Mouse (Mus musculus) kidney, postnatal 36 days (tissue): ENCODE results near the gene Lamb1.

Experiments used
- DNase-seq, 2 experiments: peaks; one replicate each; pipeline ENCODE4 v3.0.0; 2021 to 2022; ENCODE audit warnings: mixed read lengths in 2 of 2

Lamb1 gene

DNA sequence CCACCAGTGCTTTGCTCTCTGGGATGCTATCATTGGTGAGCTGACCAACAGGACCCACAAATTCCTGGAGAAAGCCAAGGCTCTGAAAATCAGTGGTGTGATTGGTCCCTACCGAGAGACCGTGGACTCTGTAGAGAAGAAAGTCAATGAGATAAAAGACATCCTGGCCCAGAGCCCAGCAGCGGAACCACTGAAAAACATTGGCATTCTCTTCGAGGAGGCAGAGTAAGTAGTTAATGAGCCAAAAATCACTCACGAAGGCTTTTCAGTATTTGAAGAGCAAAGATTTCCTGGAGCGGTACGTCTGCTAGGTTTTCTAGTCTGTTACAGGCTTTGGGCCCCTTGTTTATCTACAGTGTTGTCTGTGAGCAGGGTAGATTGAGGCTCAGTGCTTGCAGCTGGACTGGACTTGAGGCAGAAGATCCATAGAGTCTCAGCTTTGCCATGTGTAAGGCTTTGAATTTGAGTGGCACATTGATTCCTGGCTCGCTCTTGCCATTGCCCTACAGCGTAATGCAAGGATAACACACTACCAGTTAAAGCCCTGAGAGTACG lies 53.5 kb downstream of the Lamb1 start:
- DNase-seq: peak in 1 of 2 experiments; percentile 31

DNA sequence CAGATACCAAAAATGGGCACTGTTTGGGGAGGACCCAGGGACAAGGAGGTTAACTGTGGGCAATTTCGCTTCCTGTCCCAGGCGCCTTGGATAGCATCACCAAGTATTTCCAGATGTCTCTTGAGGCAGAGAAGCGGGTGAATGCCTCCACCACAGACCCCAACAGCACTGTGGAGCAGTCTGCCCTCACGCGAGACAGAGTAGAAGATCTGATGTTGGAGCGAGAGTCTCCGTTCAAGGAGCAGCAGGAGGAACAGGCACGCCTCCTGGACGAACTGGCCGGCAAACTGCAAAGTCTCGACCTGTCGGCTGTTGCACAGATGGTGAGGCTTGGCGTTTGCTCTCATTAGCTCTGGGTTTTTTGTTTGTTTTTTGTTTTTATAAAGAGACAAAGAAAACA lies 55.8 kb downstream of the Lamb1 start:
- DNase-seq: peak in 1 of 2 experiments; percentile 51

- peak; percentile 29 to 49 for DNase-seq
Measured at GRCm38 (mm10) chr12:31321532-31321931, 56.5 kb downstream of the Lamb1 start.

DNA sequence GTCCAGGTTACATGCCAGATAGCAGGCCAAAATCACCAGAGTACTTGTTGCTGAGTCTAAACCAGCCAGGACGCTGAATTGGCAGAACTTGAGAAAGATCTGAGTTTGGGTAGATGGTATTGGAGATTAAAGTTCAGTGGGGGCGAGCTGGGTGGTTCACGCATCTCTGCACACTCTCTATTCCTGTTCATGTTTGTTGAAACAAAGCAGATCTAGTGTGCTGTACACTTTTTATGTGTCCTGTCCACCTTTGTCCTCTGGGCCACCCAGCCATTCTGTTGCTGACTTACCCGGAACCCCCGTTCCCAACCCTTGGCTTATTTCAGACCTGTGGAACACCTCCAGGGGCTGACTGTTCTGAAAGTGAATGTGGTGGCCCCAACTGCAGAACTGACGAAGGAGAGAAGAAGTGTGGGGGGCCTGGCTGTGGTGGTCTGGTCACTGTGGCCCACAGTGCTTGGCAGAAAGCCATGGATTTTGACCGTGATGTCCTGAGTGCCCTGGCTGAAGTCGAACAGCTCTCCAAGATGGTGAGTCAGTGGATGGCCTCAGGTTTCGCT lies 58.2 kb downstream of the Lamb1 start:
- DNase-seq: peak; percentile 12 to 56

GRCm38 (mm10) chr12:31327139-31327538 lies 62.1 kb downstream of the Lamb1 start:
- no peak for DNase-seq

DNA sequence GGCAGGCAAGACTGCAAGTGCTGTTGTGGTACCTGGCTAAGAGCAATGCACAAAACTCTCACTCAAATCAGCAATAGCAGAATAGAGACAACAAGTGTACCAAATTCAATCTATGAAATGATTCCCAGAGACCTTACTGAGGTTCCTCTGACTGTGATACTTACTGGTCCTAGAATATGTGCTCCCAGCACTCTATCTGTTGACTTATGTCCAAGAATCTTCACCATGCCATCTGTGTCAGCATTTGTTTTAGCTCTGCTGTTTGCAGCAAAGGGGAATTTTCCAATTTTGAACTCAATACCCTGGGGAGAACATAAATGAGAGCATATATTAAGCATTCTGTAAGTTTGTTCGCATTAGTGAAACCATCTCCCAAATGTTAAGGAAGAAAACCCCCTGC lies 68.2 kb downstream of the Lamb1 start:
- DNase-seq: no peak

DNA sequence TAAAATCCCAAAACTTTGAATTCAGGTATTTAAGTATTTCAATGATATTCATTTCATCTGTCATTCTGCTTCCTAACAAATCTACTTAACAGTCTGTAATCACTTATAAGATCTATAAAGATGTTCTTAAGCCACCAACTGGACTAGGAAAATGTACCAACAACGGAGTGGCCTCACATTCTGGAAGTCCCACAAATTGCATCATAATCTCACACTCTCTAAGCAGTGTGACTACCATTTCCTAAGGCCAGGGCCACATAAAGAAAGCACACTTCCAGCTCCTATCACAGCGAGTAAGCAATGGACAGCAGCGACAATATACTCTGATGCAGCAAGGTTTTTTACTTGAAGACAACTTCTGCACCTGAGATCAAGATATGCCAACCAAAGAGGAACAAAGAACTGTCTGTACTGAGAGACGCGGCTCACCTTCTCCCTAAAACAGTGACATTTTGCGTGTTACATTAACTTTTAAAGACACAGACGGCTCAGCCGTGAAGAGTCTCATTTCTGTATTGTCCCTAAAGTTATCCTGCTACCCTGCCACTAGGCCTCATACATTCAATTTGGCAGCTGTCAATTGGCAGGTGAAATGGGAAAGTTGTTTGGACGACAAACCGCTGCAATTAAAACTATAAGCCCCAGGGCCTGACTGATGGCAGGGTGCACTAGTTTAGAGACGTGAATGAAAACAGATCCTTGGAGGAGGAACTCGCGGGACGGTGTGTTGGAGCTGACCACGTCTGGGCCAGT lies 85.3 kb downstream of the Lamb1 start:
- no peak for DNase-seq

GRCm38 (mm10) chr12:31350944-31351928 lies 86.2 kb downstream of the Lamb1 start, which contains the start of gene Dld:
Dld (minus strand) TSS chr12:31351453.
- peak; percentile 98 for DNase-seq

DNA sequence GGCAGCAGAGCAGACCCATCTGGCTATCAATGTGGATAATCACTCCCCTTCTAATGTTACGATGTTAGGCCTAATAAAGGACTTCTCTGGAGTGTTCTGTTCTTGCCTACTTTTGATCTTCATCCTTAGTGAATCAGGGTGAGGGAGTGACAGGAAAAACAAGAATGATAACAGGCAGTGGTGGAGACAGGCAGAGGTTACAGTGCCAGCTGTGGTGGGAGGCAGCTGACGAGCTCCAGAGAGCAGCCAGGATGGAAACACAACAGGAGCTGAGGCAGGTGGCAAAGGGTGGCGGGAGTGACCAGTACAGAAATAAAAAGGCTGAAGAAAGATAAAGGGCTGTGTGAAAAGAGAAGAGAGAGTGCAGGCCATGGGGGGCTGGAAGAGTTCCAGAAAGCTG lies 101.4 kb downstream of the Lamb1 start:
- DNase-seq: no peak

- no peak for DNase-seq
Measured at GRCm38 (mm10) chr12:31367721-31368120, 102.7 kb downstream of the Lamb1 start.

DNA sequence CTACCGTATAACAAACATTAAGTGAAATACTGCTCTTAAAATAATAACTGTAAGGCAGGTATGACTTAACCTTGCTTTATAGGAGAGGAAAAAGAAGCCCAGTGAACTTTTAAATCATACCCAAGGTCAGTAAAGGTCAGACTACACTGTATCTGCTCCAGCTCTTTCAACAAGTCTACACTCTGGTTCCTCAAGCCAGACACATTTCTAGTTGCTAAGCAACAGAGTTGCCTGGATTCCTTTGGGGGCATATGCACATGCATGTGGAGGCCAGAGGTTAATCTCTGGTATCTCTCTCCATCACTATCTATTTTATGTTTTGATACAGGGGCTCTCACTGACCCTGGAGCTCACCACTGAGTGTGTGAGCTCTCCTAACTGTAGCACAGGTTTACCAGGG lies 104.1 kb downstream of the Lamb1 start:
- DNase-seq: no peak

GRCm38 (mm10) chr12:31369656-31370055 lies 104.6 kb downstream of the Lamb1 start:
- no peak for DNase-seq

- DNase-seq: peak; percentile 82 to 84
Measured at GRCm38 (mm10) chr12:31374603-31375282, 109.7 kb downstream of the Lamb1 start.

- DNase-seq: no peak
Measured at GRCm38 (mm10) chr12:31375283-31375615, 110.2 kb downstream of the Lamb1 start.

- DNase-seq: no peak
Measured at GRCm38 (mm10) chr12:31376326-31376950, 111.4 kb downstream of the Lamb1 start.

DNA sequence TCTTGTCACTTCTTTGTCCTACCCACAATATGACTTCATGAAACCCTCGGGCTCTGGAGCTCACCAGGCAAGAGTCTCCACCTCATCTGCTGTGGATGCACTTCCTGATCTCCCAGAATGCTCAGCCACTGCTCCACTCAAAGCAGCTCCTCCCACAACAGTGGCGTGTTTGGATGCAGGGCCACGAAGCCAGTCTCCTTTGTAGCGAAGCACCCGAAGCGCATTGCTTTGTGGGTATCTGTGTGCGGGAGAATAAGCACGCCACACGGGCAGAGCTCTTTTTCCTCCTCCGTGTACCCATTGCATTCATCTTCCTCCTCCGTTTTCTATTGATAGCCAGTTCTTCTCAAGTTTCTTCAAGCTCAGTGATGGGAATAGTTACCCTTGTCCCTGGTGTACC lies 112.2 kb downstream of the Lamb1 start:
- no peak for DNase-seq
